Mouse (Mus musculus) embryonic stem cell, embryonic (primary cell): ENCODE measurements around the gene Gm45713.

Experiments used
- CTCF ChIA-PET, 4 experiments: fragments of 300-600 bp in 2 of 4; fragments of 350-600 bp in 2 of 4; sonication (Branson Sonifier 250); formaldehyde crosslinking; loops; one replicate each; lab custom pipeline; 2022; ENCODE audit warnings: inconsistent platforms in 2 of 4; lab: Charles Lee
- POLR2A ChIA-PET, 4 experiments: fragments of 300-600 bp in 2 of 4; fragments of 350-600 bp in 2 of 4; sonication (Branson Sonifier 250); formaldehyde crosslinking; loops; one replicate each; lab custom pipeline; 2022; ENCODE audit warnings: antibody characterized with exemption in 4 of 4, inconsistent platforms in 1 of 4; lab: Charles Lee

Gm45713 gene

GRCm38 (mm10) chr7:45141914-45142313 is 5.9 kb upstream of the Gm45713 start:
- ChIA-PET CTCF (no interaction called here), POLR2A (interaction anchor here in 3 of 4 experiments (0.5 to 6.2 kb wide), 11 partner anchors 7 to 426 kb away, joined by 3 to 35 read pairs (median 5); partner anchors contain the start of genes Aldh16a1 (in 2 of the 3) and Pih1d1 (in 2 of the 3))

GRCm38 (mm10) chr7:45141319-45141718 is 5.3 kb upstream of the Gm45713 start:
- CTCF ChIA-PET: no interaction called here
- POLR2A ChIA-PET: interaction anchor here in 3 of 4 experiments (0.5 to 6.2 kb wide), 5 partner anchors 9 to 427 kb away, joined by 3 to 35 read pairs (median 3); partner anchors contain the start of genes Aldh16a1 (in 1 of the 3) and Pih1d1 (in 1 of the 3)

- POLR2A ChIA-PET: interaction anchor here in 3 of 4 experiments (0.6 to 2.0 kb wide), 10 partner anchors 10 to 323 kb away, joined by 3 to 7 read pairs (median 4); partner anchors contain the start of genes Aldh16a1 (in 1 of the 3) and Rps11 (in 1 of the 3)
- CTCF ChIA-PET: interaction anchor here in 3 of 4 experiments (0.6 to 1.6 kb wide), 4 partner anchors 11 to 213 kb away, joined by 3 to 6 read pairs (median 4); no protein-coding TSS in a partner anchor
These were observed 4.1 kb upstream of the Gm45713 start for GRCm38 (mm10) chr7:45139904-45140723.

- CTCF ChIA-PET: interaction anchor here in 1 of 4 experiments (2.6 kb wide), 1 partner anchor 57 kb away, joined by 26 read pairs; no protein-coding TSS in a partner anchor
- POLR2A ChIA-PET: interaction anchor here in 2 of 4 experiments (1.0 to 2.6 kb wide), 4 partner anchors 8 to 59 kb away, joined by 3 to 32 read pairs (median 6); partner anchors contain the start of gene Rps11 (in 1 of the 2)
These were observed 2.4 kb upstream of the Gm45713 start for GRCm38 (mm10) chr7:45138403-45138802.

GRCm38 (mm10) chr7:45137171-45138006 is 1.4 kb upstream of the Gm45713 start:
- ChIA-PET POLR2A (interaction anchor here (0.6 to 2.6 kb wide), 23 partner anchors 9 to 267 kb away, joined by 3 to 32 read pairs (median 4); partner anchors contain the start of genes Aldh16a1 (in 3 of the 4), Pih1d1 (in 2 of the 4), Fcgrt (in 1 of the 4) and Ptov1 (in 1 of the 4)), CTCF (interaction anchor here (0.6 to 2.6 kb wide), 13 partner anchors 12 to 208 kb away, joined by 3 to 26 read pairs (median 3); partner anchors contain the start of genes Rcn3 (in 2 of the 4), Aldh16a1 (in 1 of the 4), Ap2a1 (in 1 of the 4) and Pih1d1 (in 1 of the 4))

- CTCF ChIA-PET: interaction anchor here in 3 of 4 experiments (0.6 to 1.6 kb wide), 8 partner anchors 42 to 485 kb away, joined by 3 to 8 read pairs (median 4); partner anchors contain the start of gene Irf3 (in 1 of the 3)
- POLR2A ChIA-PET: interaction anchor here in 3 of 4 experiments (0.6 to 2.0 kb wide), 23 partner anchors 7 to 226 kb away, joined by 3 to 45 read pairs (median 6); partner anchors contain the start of genes Aldh16a1 (in 2 of the 3), Pih1d1 (in 2 of the 3), Rps11 (in 2 of the 3) and Ccdc155 (in 1 of the 3)
These were observed 661 bp downstream of the Gm45713 start for GRCm38 (mm10) chr7:45135370-45135769.

GRCm38 (mm10) chr7:45134544-45135026 is 1.4 kb downstream of the Gm45713 start:
- CTCF ChIA-PET: interaction anchor here (0.6 to 1.6 kb wide), 28 partner anchors 16 to 484 kb away, joined by 3 to 8 read pairs (median 4); partner anchors contain the start of genes Kcna7 (in 2 of the 4), Aldh16a1 (in 1 of the 4), Ccdc155 (in 1 of the 4) and Irf3 (in 1 of the 4)

GRCm38 (mm10) chr7:45133446-45134159 is 2.4 kb downstream of the Gm45713 start:
- ChIA-PET CTCF (interaction anchor here in 3 of 4 experiments (0.7 to 1.6 kb wide), 17 partner anchors 17 to 314 kb away, joined by 3 to 8 read pairs (median 4); partner anchors contain the start of genes Kcna7 (in 2 of the 3), Aldh16a1 (in 1 of the 3), Ccdc155 (in 1 of the 3) and Pih1d1 (in 1 of the 3)), POLR2A (interaction anchor here (0.7 to 2.0 kb wide), 44 partner anchors 8 to 262 kb away, joined by 3 to 45 read pairs (median 4); partner anchors contain the start of genes Aldh16a1 (in 3 of the 4), Pih1d1 (in 3 of the 4), Prmt1 (in 2 of the 4) and Rcn3 (in 2 of the 4))

More at GRCm38 (mm10) chr7:45134544-45135026, 1.4 kb downstream of the Gm45713 start:
- POLR2A ChIA-PET: interaction anchor here (0.6 to 2.0 kb wide), 51 partner anchors 8 to 261 kb away, joined by 3 to 45 read pairs (median 4); partner anchors contain the start of genes Aldh16a1 (in 3 of the 4), Pih1d1 (in 3 of the 4), Prmt1 (in 2 of the 4) and Rcn3 (in 2 of the 4)

GRCm38 (mm10) chr7:45131850-45132249 is 4.2 kb downstream of the Gm45713 start:
- ChIA-PET POLR2A (interaction anchor here in 3 of 4 experiments (0.6 to 16.5 kb wide), 42 partner anchors 8 to 317 kb away, joined by 3 to 596 read pairs (median 4); partner anchors contain the start of genes Aldh16a1 (in 2 of the 3), Fcgrt (in 2 of the 3), Pih1d1 (in 2 of the 3) and Prmt1 (in 2 of the 3)), CTCF (interaction anchor here in 2 of 4 experiments (0.5 to 1.4 kb wide), 4 partner anchors 41 to 319 kb away, joined by 3 to 5 read pairs (median 4); no protein-coding TSS in a partner anchor)

- ChIA-PET CTCF (interaction anchor here in 2 of 4 experiments (0.6 to 2.2 kb wide), 7 partner anchors 26 to 212 kb away, joined by 3 to 7 read pairs (median 3); no protein-coding TSS in a partner anchor), POLR2A (interaction anchor here in 3 of 4 experiments (0.5 to 16.5 kb wide), 77 partner anchors 9 to 571 kb away, joined by 3 to 596 read pairs (median 5); partner anchors contain the start of genes Aldh16a1 (in 3 of the 3), Pih1d1 (in 3 of the 3), Prmt1 (in 3 of the 3) and Rras (in 3 of the 3))
These were observed 6.1 kb downstream of the Gm45713 start for GRCm38 (mm10) chr7:45129776-45130512.

- ChIA-PET CTCF (interaction anchor here in 3 of 4 experiments (0.5 to 2.2 kb wide), 6 partner anchors 10 to 258 kb away, joined by 3 to 7 read pairs (median 4); partner anchors contain the start of genes Aldh16a1 (in 1 of the 3) and Pih1d1 (in 1 of the 3)), POLR2A (interaction anchor here in 3 of 4 experiments (0.5 to 16.5 kb wide), 62 partner anchors 9 to 572 kb away, joined by 3 to 596 read pairs (median 6); partner anchors contain the start of genes Aldh16a1 (in 3 of the 3), Pih1d1 (in 3 of the 3), Prmt1 (in 3 of the 3) and Rras (in 3 of the 3))
These were observed 6.7 kb downstream of the Gm45713 start for GRCm38 (mm10) chr7:45129318-45129717.

GRCm38 (mm10) chr7:45128624-45129246 is 7.3 kb downstream of the Gm45713 start, which contains the start of gene Rpl13a:
Gene Rpl13a, minus strand, starts transcription at chr7:45128761.
- CTCF ChIA-PET: interaction anchor here in 3 of 4 experiments (0.5 to 1.0 kb wide), 3 partner anchors 11 to 257 kb away, joined by 3 to 5 read pairs (median 3); partner anchors contain the start of genes Aldh16a1 (in 1 of the 3) and Pih1d1 (in 1 of the 3)
- POLR2A ChIA-PET: interaction anchor here in 3 of 4 experiments (0.5 to 16.5 kb wide), 59 partner anchors 8 to 572 kb away, joined by 3 to 596 read pairs (median 6); partner anchors contain the start of genes Aldh16a1 (in 3 of the 3), Pih1d1 (in 3 of the 3), Rras (in 3 of the 3) and Fcgrt (in 2 of the 3)

GRCm38 (mm10) chr7:45127700-45128224 is 8.3 kb downstream of the Gm45713 start:
- POLR2A ChIA-PET: interaction anchor here in 3 of 4 experiments (0.6 to 16.5 kb wide), 46 partner anchors 8 to 423 kb away, joined by 3 to 596 read pairs (median 5); partner anchors contain the start of genes Aldh16a1 (in 3 of the 3), Pih1d1 (in 3 of the 3), Prmt1 (in 3 of the 3) and Fcgrt (in 2 of the 3)
- CTCF ChIA-PET: interaction anchor here in 1 of 4 experiments (1.1 kb wide), 1 partner anchor 9 kb away, joined by 3 read pairs; the partner anchor contains the start of genes Flt3l and Gm45713
